Mouse (Mus musculus) forebrain, embryonic 10.5 days (tissue): ENCODE measurements around the gene Daam1. TPM values are rescaled to one million over a fixed set of nuclear protein-coding genes. Genes with fewer than 3 reads are reported as not detected.

ENCODE experiments used
- DNase-seq: peaks from one replicate; pipeline ENCODE4 v3.0.0-alpha.2; 2017; ENCODE audit warnings: low spot score; ENCODE audit errors: extremely low spot score
- H3K27ac ChIP-seq: fragments of 300-500 bp; sonication (generic); 2 replicates; pipeline ENCODE4 v1.5.1; 2016; ENCODE audit warnings: mild to moderate bottlenecking
- H3K27me3 ChIP-seq: fragments of 300-500 bp; sonication (generic); 2 replicates; pipeline ENCODE4 v1.6.1; 2016; ENCODE audit warnings: mild to moderate bottlenecking; ENCODE audit not compliant: poor library complexity, severe bottlenecking
- H3K36me3 ChIP-seq: fragments of 300-500 bp; sonication (generic); replicated peaks from 2 replicates; pipeline ENCODE4 v1.6.1; 2016; ENCODE audit warnings: mild to moderate bottlenecking, moderate library complexity
- H3K4me1 ChIP-seq: fragments of 300-500 bp; sonication (generic); 2 replicates; pipeline ENCODE4 v1.6.1; 2016
- H3K4me3 ChIP-seq: fragments of 300-500 bp; sonication (generic); 2 replicates; pipeline ENCODE4 v1.5.1; 2016; ENCODE audit warnings: mild to moderate bottlenecking, moderate library complexity
- H3K9me3 ChIP-seq: fragments of 300-500 bp; sonication (generic); 2 replicates; pipeline ENCODE4 v1.6.1; 2016; ENCODE audit warnings: mild to moderate bottlenecking, moderate library complexity
- WGBS: fragments of 180-500 bp; shearing (Covaris S2); methylation state at CpG from one replicate; pipeline ENCODE4 v1.1.7; 2016; 5-methylcytosine and 5-hydroxymethylcytosine counted together
- polyA plus RNA-seq: library from polyadenylated mRNA; unstranded; fragments of >200 nt; fragmentation: Nextera tagmentation; extraction: Ambion mirVana; gene quantifications from 2 replicates; pipeline ENCODE4 v1.2.1, GENCODE M21; 2016

Daam1 gene
- polyA plus RNA-seq, 1 experiment from 2014 or later = 7.7 TPM

GRCm38 (mm10) chr12:71959351-71959991 lies 128.6 kb downstream of the Daam1 start:
- 61% methylated on average over 6 of the region's 6 CpGs for WGBS

GRCm38 (mm10) chr12:71961671-71962070 lies 130.8 kb downstream of the Daam1 start:
- 94% methylated on average over 3 of the region's 3 CpGs for WGBS
- Histone ChIP-seq H3K4me3 (no peak overlapping the region), H3K9me3 (no peaks in the 10 kb centered on the region)

More at GRCm38 (mm10) chr12:71959351-71959991, 128.6 kb downstream of the Daam1 start:
- no peak overlapping the region for H3K27ac ChIP-seq
- no peak overlapping the region for H3K4me3 ChIP-seq
- peaks cover 40% of the 10 kb centered on the region for H3K36me3 ChIP-seq
- H3K9me3 ChIP-seq = no peaks in the 10 kb centered on the region
- peaks cover 19% of the 10 kb centered on the region for H3K4me1 ChIP-seq
- no peaks in the 10 kb centered on the region for H3K27me3 ChIP-seq
- DNase-seq = no peak

GRCm38 (mm10) chr12:71962616-71963015 lies 131.7 kb downstream of the Daam1 start:
- H3K27ac ChIP-seq = no peak overlapping the region
- no peaks in the 10 kb centered on the region for H3K27me3 ChIP-seq
- WGBS = 68% methylated on average over 4 of the region's 4 CpGs
- H3K4me1 ChIP-seq = peaks cover 10% of the 10 kb centered on the region
- no peak for DNase-seq
- no peaks in the 10 kb centered on the region for H3K9me3 ChIP-seq
- no peak overlapping the region for H3K4me3 ChIP-seq
- peaks cover 34% of the 10 kb centered on the region for H3K36me3 ChIP-seq

More at GRCm38 (mm10) chr12:71961671-71962070, 130.8 kb downstream of the Daam1 start:
- Histone ChIP-seq H3K27ac (no peak overlapping the region), H3K4me1 (peaks cover 19% of the 10 kb centered on the region), H3K36me3 (peaks cover 35% of the 10 kb centered on the region), H3K27me3 (no peaks in the 10 kb centered on the region)
- no peak for DNase-seq

GRCm38 (mm10) chr12:71968592-71968991 lies 137.7 kb downstream of the Daam1 start:
- 78% methylated on average over 4 of the region's 4 CpGs for WGBS
- Histone ChIP-seq H3K4me3 (no peak overlapping the region), H3K9me3 (no peaks in the 10 kb centered on the region), H3K36me3 (peaks cover 31% of the 10 kb centered on the region), H3K4me1 (peaks cover 23% of the 10 kb centered on the region), H3K27ac (no peak overlapping the region), H3K27me3 (no peaks in the 10 kb centered on the region)
- DNase-seq = no peak

GRCm38 (mm10) chr12:71969022-71969421 lies 138.1 kb downstream of the Daam1 start:
- Histone ChIP-seq H3K4me3 (no peak overlapping the region), H3K9me3 (no peaks in the 10 kb centered on the region), H3K36me3 (peaks cover 33% of the 10 kb centered on the region), H3K27me3 (no peaks in the 10 kb centered on the region), H3K27ac (no peak overlapping the region), H3K4me1 (peaks cover 24% of the 10 kb centered on the region)
- no peak for DNase-seq
- WGBS = 29% methylated on average over 3 of the region's 3 CpGs

- Histone ChIP-seq H3K4me1 (peaks cover 24% of the 10 kb centered on the region), H3K4me3 (no peak overlapping the region), H3K27me3 (no peaks in the 10 kb centered on the region), H3K27ac (no peak overlapping the region), H3K9me3 (no peaks in the 10 kb centered on the region), H3K36me3 (peaks cover 34% of the 10 kb centered on the region)
- DNase-seq = no peak
- WGBS = 80% methylated on average over 9 of the region's 9 CpGs
Observed at GRCm38 (mm10) chr12:71969439-71969838, 138.6 kb downstream of the Daam1 start.

- DNase-seq = no peak
- Histone ChIP-seq H3K4me1 (peaks cover 24% of the 10 kb centered on the region), H3K9me3 (no peaks in the 10 kb centered on the region), H3K27me3 (no peaks in the 10 kb centered on the region), H3K36me3 (peaks cover 39% of the 10 kb centered on the region), H3K27ac (no peak overlapping the region), H3K4me3 (no peak overlapping the region)
- 83% methylated on average over 12 of the region's 12 CpGs for WGBS
Observed at GRCm38 (mm10) chr12:71969941-71970629, 139.2 kb downstream of the Daam1 start.

- Histone ChIP-seq H3K4me1 (peaks cover 33% of the 10 kb centered on the region), H3K36me3 (peaks cover 49% of the 10 kb centered on the region), H3K9me3 (no peaks in the 10 kb centered on the region), H3K27me3 (no peaks in the 10 kb centered on the region), H3K4me3 (no peak overlapping the region), H3K27ac (no peak overlapping the region)
- WGBS = 88% methylated on average over 9 of the region's 9 CpGs
- no peak for DNase-seq
Observed at GRCm38 (mm10) chr12:71970791-71971654, 140.1 kb downstream of the Daam1 start.

- peaks cover 60% of the 10 kb centered on the region for H3K36me3 ChIP-seq
- DNase-seq = no peak
Observed at GRCm38 (mm10) chr12:71972126-71972525, 141.2 kb downstream of the Daam1 start.

GRCm38 (mm10) chr12:71972619-71973266 lies 141.9 kb downstream of the Daam1 start:
- Histone ChIP-seq H3K4me3 (no peak overlapping the region), H3K27me3 (no peaks in the 10 kb centered on the region), H3K36me3 (peaks cover 64% of the 10 kb centered on the region), H3K9me3 (no peaks in the 10 kb centered on the region), H3K4me1 (peaks cover 45% of the 10 kb centered on the region), H3K27ac (no peak overlapping the region)
- no peak for DNase-seq
- WGBS = 88% methylated on average over 12 of the region's 12 CpGs

More at GRCm38 (mm10) chr12:71972126-71972525, 141.2 kb downstream of the Daam1 start:
- WGBS = 91% methylated on average over 5 of the region's 5 CpGs
- H3K9me3 ChIP-seq = no peaks in the 10 kb centered on the region
- H3K27ac ChIP-seq = no peak overlapping the region
- peaks cover 42% of the 10 kb centered on the region for H3K4me1 ChIP-seq
- H3K4me3 ChIP-seq = no peak overlapping the region
- H3K27me3 ChIP-seq = no peaks in the 10 kb centered on the region

- H3K4me1 ChIP-seq = peaks cover 48% of the 10 kb centered on the region
- no peaks in the 10 kb centered on the region for H3K27me3 ChIP-seq
- no peak overlapping the region for H3K27ac ChIP-seq
- H3K9me3 ChIP-seq = no peaks in the 10 kb centered on the region
- no peak for DNase-seq
- H3K36me3 ChIP-seq = peaks cover 61% of the 10 kb centered on the region
- WGBS = 75% methylated on average over 9 of the region's 9 CpGs
- no peak overlapping the region for H3K4me3 ChIP-seq
Observed at GRCm38 (mm10) chr12:71973577-71973976, 142.7 kb downstream of the Daam1 start.

- peaks cover 68% of the 10 kb centered on the region for H3K36me3 ChIP-seq
- no peak for DNase-seq
- H3K27me3 ChIP-seq = no peaks in the 10 kb centered on the region
- no peaks in the 10 kb centered on the region for H3K9me3 ChIP-seq
- H3K4me1 ChIP-seq = peaks cover 43% of the 10 kb centered on the region
- H3K4me3 ChIP-seq = no peak overlapping the region
- WGBS = 40% methylated on average over 1 of the region's 1 CpGs
- H3K27ac ChIP-seq = no peak overlapping the region
Observed at GRCm38 (mm10) chr12:71975626-71976025, 144.7 kb downstream of the Daam1 start.
